Mouse (Mus musculus) CH12.LX (cell line): Measurements from ENCODE around the gene Ttc38. TPM values are rescaled to one million over a fixed set of nuclear protein-coding genes. Genes with fewer than 3 reads are reported as not detected.

Experiments
- DNase-seq: peaks from one replicate; pipeline ENCODE4 v3.0.0-alpha.2; 2013; ENCODE audit errors: extremely low read depth
- H3K27ac ChIP-seq: 2 replicates; pipeline ENCODE4 v1.5.1; 2012; ENCODE audit warnings: low read depth, mild to moderate bottlenecking, control low read depth, moderate library complexity; ENCODE audit not compliant: insufficient read depth
- H3K27me3 ChIP-seq: replicated peaks from 2 replicates; pipeline ENCODE3; 2012; ENCODE audit warnings: inconsistent platforms
- H3K36me3 ChIP-seq, 2 experiments: replicated peaks in 1 of 2; 2 replicates each; pipeline versions ENCODE3 to v1.6.1; 2012; ENCODE audit warnings: inconsistent platforms in 1 of 2, low read length in 1 of 2, mild to moderate bottlenecking in 1 of 2, mixed read lengths in 1 of 2, moderate library complexity in 1 of 2; ENCODE audit not compliant: control insufficient read depth in 1 of 2, insufficient read depth in 1 of 2
- H3K4me1 ChIP-seq, 2 experiments: 2 replicates each; pipeline ENCODE4 v1.6.1; 2012; ENCODE audit warnings: inconsistent platforms in 1 of 2, moderate library complexity in 1 of 2; ENCODE audit not compliant: insufficient read depth in 2 of 2, control insufficient read depth in 1 of 2
- H3K4me2 ChIP-seq: 2 replicates; pipeline ENCODE4 v1.6.1; 2012; ENCODE audit warnings: low read depth, mild to moderate bottlenecking, control low read depth; ENCODE audit not compliant: poor library complexity, insufficient read depth, severe bottlenecking
- H3K4me3 ChIP-seq, 3 experiments: fragments of 150-350 bp in 1 of 3; sonication (generic) in 1 of 3; replicated peaks in 1 of 3; 2 replicates each; pipeline versions ENCODE3 to v1.5.1; 2011 to 2012; ENCODE audit warnings: low read depth in 2 of 3, low read length in 2 of 3, mild to moderate bottlenecking in 2 of 3, moderate library complexity in 2 of 3, control low read depth in 1 of 3, improper control_type of control experiment in 1 of 3, inconsistent platforms in 1 of 3, mixed read lengths in 1 of 3; ENCODE audit not compliant: poor library complexity in 1 of 3
- H3K79me2 ChIP-seq: replicated peaks from 2 replicates; pipeline ENCODE4 v1.6.1; 2012; ENCODE audit warnings: mild to moderate bottlenecking, moderate library complexity; ENCODE audit not compliant: control insufficient read depth, poor library complexity, insufficient read depth, severe bottlenecking; ENCODE audit errors: extremely low read depth
- H3K9ac ChIP-seq: 2 replicates; pipeline ENCODE4 v1.6.1; 2012; ENCODE audit warnings: low read depth, mild to moderate bottlenecking, control low read depth, moderate library complexity; ENCODE audit not compliant: insufficient read depth
- H3K9me3 ChIP-seq: replicated peaks from 2 replicates; pipeline ENCODE3; 2012; ENCODE audit warnings: low read length, inconsistent platforms, mixed read lengths
- BHLHE40 ChIP-seq: IDR thresholded peaks from 2 replicates; pipeline ENCODE4 v1.6.1; 2011; ENCODE audit warnings: mild to moderate bottlenecking, low read depth, low read length, improper control_type of control experiment
- CTCF ChIP-seq, 2 experiments: IDR thresholded peaks in 1 of 2; conservative IDR thresholded peaks in 1 of 2; 2 replicates each; pipeline ENCODE4 v1.5.1; 2011 to 2012; ENCODE audit warnings: low read depth in 2 of 2, low read length in 2 of 2, improper control_type of control experiment in 1 of 2, inconsistent platforms in 1 of 2, mild to moderate bottlenecking in 1 of 2, moderate library complexity in 1 of 2
- ETS1 ChIP-seq: conservative IDR thresholded peaks from 2 replicates; pipeline ENCODE4 v1.6.1; 2012; ENCODE audit warnings: low read depth, mild to moderate bottlenecking, inconsistent platforms, low read length, improper control_type of control experiment, moderate library complexity
- GABPA ChIP-seq: IDR thresholded peaks from 2 replicates; pipeline ENCODE4 v1.6.1; 2012; ENCODE audit warnings: low read depth, low read length, improper control_type of control experiment, inconsistent platforms; ENCODE audit not compliant: insufficient replicate concordance
- IRF4 ChIP-seq: IDR thresholded peaks from 2 replicates; pipeline ENCODE4 v1.6.1; 2014; ENCODE audit warnings: low read depth, mild to moderate bottlenecking, inconsistent platforms, low read length, improper control_type of control experiment
- JUND ChIP-seq: conservative IDR thresholded peaks from 2 replicates; pipeline ENCODE4 v1.6.1; 2011; ENCODE audit warnings: low read depth, low read length, improper control_type of control experiment
- KAT2A ChIP-seq: IDR thresholded peaks from 2 replicates; pipeline ENCODE4 v1.6.1; 2012; ENCODE audit warnings: low read length, improper control_type of control experiment, inconsistent platforms; ENCODE audit not compliant: insufficient replicate concordance
- MAFK ChIP-seq: IDR thresholded peaks from 2 replicates; pipeline ENCODE4 v1.6.1; 2011; ENCODE audit warnings: low read length, improper control_type of control experiment; ENCODE audit not compliant: insufficient replicate concordance
- MEF2A ChIP-seq: IDR thresholded peaks from 2 replicates; pipeline ENCODE4 v1.6.1; 2014; ENCODE audit warnings: low read depth, mild to moderate bottlenecking, inconsistent platforms, low read length, improper control_type of control experiment, borderline replicate concordance
- MXI1 ChIP-seq: IDR thresholded peaks from 2 replicates; pipeline ENCODE4 v1.6.1; 2011; ENCODE audit warnings: mild to moderate bottlenecking, low read depth, low read length, improper control_type of control experiment
- NRF1 ChIP-seq: IDR thresholded peaks from 2 replicates; pipeline ENCODE4 v1.6.1; 2014; ENCODE audit warnings: low read depth, mild to moderate bottlenecking, inconsistent platforms, low read length, improper control_type of control experiment, moderate library complexity
- PAX5 ChIP-seq: IDR thresholded peaks from 2 replicates; pipeline ENCODE4 v1.6.1; 2012; ENCODE audit warnings: low read length, inconsistent platforms, mixed read lengths
- POLR2A ChIP-seq: IDR thresholded peaks from 2 replicates; pipeline ENCODE4 v1.6.1; 2011; ENCODE audit warnings: low read depth, mild to moderate bottlenecking, improper control_type of control experiment, low read length
- POLR2AphosphoS2 ChIP-seq: IDR thresholded peaks from 2 replicates; pipeline ENCODE4 v1.6.1; 2011; ENCODE audit warnings: low read depth, low read length, improper control_type of control experiment
- SIN3A ChIP-seq: IDR thresholded peaks from 2 replicates; pipeline ENCODE4 v1.6.1; 2012; ENCODE audit warnings: low read length, improper control_type of control experiment, inconsistent platforms
- TBP ChIP-seq: conservative IDR thresholded peaks from 2 replicates; pipeline ENCODE4 v1.6.1; 2011; ENCODE audit warnings: low read depth, low read length, improper control_type of control experiment
- USF1 ChIP-seq: IDR thresholded peaks from 2 replicates; pipeline ENCODE4 v1.6.1; 2014; ENCODE audit warnings: low read depth, mild to moderate bottlenecking, inconsistent platforms, low read length, improper control_type of control experiment
- USF2 ChIP-seq: conservative IDR thresholded peaks from 2 replicates; pipeline ENCODE4 v1.6.1; 2011; ENCODE audit warnings: low read depth, low read length, improper control_type of control experiment
- ZKSCAN1 ChIP-seq: IDR thresholded peaks from 2 replicates; pipeline ENCODE4 v1.6.1; 2012; ENCODE audit warnings: low read depth, inconsistent platforms, low read length, improper control_type of control experiment, borderline replicate concordance
- dilution Hi-C: fragments of 300-500 bp; cut with MboI; formaldehyde crosslinking; loops from 2 replicates; pipeline ENCODE4 v1.14.3; 2020; ENCODE audit warnings: low sequenced_read_pairs; ENCODE audit not compliant: extremely low pct_unique_long_range_greater_than_20kb, extremely low pct_ligation_motif_present
- in situ Hi-C: fragments of 300-500 bp; cut with MboI; formaldehyde crosslinking; loops from 3 replicates; pipeline ENCODE4 v1.14.3; 2019; ENCODE audit warnings: low sequenced_read_pairs, low pct_ligation_motif_present, low pct_unique_long_range_greater_than_20kb, mixed read lengths
- polyA plus RNA-seq: library from polyadenylated mRNA; unstranded; fragments of >175 nt; gene quantifications from 2 replicates; pipeline ENCODE4 v1.2.1, GENCODE M21; 2012; ENCODE audit warnings: low read depth; ENCODE audit not compliant: insufficient read length
- total RNA-seq, 2 experiments: library from RNA; depleted of rRNA; stranded (reverse); fragments of 300-350 nt in 1 of 2; fragments of >200 nt in 1 of 2; gene quantifications; 2 replicates each; pipeline ENCODE4 v1.2.3; 2012 to 2014

Gene Ttc38
- total and polyA plus RNA-seq, 3 experiments: 5.1 to 5.8 (median 5.1) TPM

- dilution Hi-C loops: no loop called here
Observed at GRCm38 (mm10) chr15:85808031-85808430, 24.1 kb upstream of the Ttc38 start.

GRCm38 (mm10) chr15:85808434-85808833, 23.7 kb upstream of the Ttc38 start:
- no peak overlapping the region for H3K27ac ChIP-seq
- dilution Hi-C loops: no loop called here
- TF ChIP-seq MEF2A (no peak), ETS1 (no peak), CTCF (conservative IDR thresholded peaks at IDR 0.05 in 1 of 2, IDR thresholded peaks at IDR 0.05 in 1 of 2; ENCODE audit: low read depth in 2 of 2, low read length in 2 of 2) (peak in 1 of 2 experiments; percentile 29; a peak in 1 of 4 replicates)
- TF ChIP-seq, all 38 proteins: peak for 1
- Histone ChIP-seq H3K4me2 (no peak overlapping the region), H3K4me1 (peaks cover 10 to 52% of the 10 kb centered on the region in 2 experiments), H3K27me3 (peaks cover 7% of the 10 kb centered on the region), H3K9ac (no peak overlapping the region), H3K4me3 (no peak overlapping the region), H3K79me2 (no peaks in the 10 kb centered on the region), H3K9me3 (no peaks in the 10 kb centered on the region), H3K36me3 (peaks cover 0 to 29% of the 10 kb centered on the region in 2 experiments)
- in situ Hi-C loops: no loop called here
- DNase-seq: no peak

More at GRCm38 (mm10) chr15:85808031-85808430, 24.1 kb upstream of the Ttc38 start:
- no peak overlapping the region for H3K4me3 ChIP-seq
- peaks cover 10 to 52% of the 10 kb centered on the region in 2 experiments for H3K4me1 ChIP-seq
- peaks cover 4% of the 10 kb centered on the region for H3K27me3 ChIP-seq
- no peak for DNase-seq
- H3K27ac ChIP-seq: no peak overlapping the region
- peaks cover 0 to 29% of the 10 kb centered on the region in 2 experiments for H3K36me3 ChIP-seq
- H3K9me3 ChIP-seq: no peaks in the 10 kb centered on the region
- no peak overlapping the region for H3K9ac ChIP-seq
- TF ChIP-seq POLR2AphosphoS2 (no peak), ZKSCAN1 (no peak), GABPA (no peak), MXI1 (no peak), PAX5 (no peak), BHLHE40 (no peak), SIN3A (no peak), USF1 (no peak), IRF4 (no peak), POLR2A (no peak), TBP (no peak), KAT2A (no peak), JUND (no peak), USF2 (no peak), MAFK (no peak), NRF1 (no peak), CTCF (conservative IDR thresholded peaks at IDR 0.05 in 1 of 2, IDR thresholded peaks at IDR 0.05 in 1 of 2; ENCODE audit: low read depth in 2 of 2, low read length in 2 of 2) (no peak)
- H3K79me2 ChIP-seq: no peaks in the 10 kb centered on the region
- no peak overlapping the region for H3K4me2 ChIP-seq
- in situ Hi-C loops: no loop called here
